Mouse (Mus musculus): ENCODE results near the gene Papola.

- no peak for TF ChIP-seq CTCF (IDR thresholded peaks at IDR 0.05; ENCODE audit: borderline replicate concordance, control insufficient read depth, extremely low read depth, insufficient read depth, low read length, poor library complexity)
- TF ChIP-seq POLR2A (IDR thresholded peaks at IDR 0.05; ENCODE audit: control insufficient read depth, extremely low read depth, insufficient read depth, low read length, poor library complexity): no peak
Measured at GRCm38 (mm10) chr12:105735226-105735888, 49.1 kb upstream of the Papola start.
